Mouse (Mus musculus) testis, postnatal 10 days (tissue): ENCODE measurements around the gene Aldh6a1.

Experiments
- DNase-seq: peaks from one replicate; pipeline ENCODE4 v3.0.0; 2021; ENCODE audit warnings: low spot score

Aldh6a1 gene

GRCm38 (mm10) chr12:84408819-84409507 lies 41.8 kb downstream of the Aldh6a1 start, which contains the start of the genes Entpd5 and Bbof1:
TSS of gene Entpd5 (minus strand) at chr12:84409029.
TSS of gene Bbof1 (plus strand) at chr12:84409071.
- peak; percentile 95 for DNase-seq

DNA sequence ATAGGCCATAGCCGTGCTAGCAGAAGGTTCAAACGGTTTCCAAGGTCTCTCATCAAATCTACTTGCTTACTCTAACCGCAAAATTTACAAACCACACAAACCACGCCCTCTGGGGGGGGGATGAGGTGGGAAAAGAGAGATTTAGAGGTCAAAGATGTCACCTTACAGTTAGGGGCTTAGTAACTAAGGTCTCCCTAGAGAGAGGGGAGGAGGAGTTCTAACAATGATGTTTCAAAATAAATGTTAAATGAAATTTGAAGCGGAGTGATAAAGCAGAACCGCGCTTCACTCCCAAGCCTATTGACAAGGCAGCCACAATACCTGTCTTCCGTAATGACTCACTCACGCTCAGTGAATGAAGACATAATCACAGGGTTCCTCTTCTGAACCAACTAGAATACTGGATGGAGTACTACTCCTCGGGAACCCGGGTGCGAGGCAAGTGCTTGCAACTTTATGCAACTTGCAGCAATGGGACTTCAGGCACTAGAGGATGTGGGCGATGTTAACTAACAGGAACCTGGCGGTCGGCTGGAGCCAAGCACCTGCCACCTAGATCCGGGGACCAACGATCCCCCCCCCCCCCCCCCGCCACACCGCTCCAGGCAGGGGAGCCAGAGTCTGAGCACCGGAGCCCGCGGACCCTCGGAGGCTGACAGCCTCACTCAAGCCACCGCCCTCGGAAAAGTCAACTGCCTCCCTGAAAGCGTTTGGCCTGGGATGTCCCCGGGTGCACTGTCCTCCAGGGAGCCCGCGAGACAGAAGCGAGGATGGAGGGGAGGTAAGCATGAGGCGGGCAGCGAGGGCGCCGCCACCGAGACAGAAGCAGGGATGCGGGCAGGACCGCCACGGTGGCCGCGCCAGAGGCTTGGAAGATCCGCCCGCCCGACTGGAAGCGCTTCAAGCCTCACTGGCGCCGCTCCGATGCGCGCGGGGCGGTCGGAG lies 42.7 kb downstream of the Aldh6a1 start:
- no peak for DNase-seq

DNA sequence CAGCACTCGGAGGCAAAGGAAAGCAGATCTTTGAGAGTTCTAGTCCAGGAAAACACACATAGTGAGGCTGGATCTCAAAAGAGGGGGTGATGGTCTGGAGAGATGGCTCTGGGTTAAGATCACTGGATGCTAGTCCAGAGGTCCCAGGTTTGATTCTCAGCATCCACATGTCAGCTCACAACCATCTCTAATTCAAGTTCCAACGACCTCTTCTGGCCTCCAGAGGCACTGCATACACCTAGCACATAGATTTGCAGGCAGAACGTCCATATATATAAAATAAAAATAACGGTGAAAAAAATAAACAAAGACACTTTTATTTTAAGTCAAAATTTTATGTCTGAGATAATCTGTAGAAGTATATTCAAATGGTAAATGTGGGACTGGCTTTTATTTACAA lies 43.5 kb downstream of the Aldh6a1 start:
- DNase-seq, result no peak

GRCm38 (mm10) chr12:84404541-84404940 lies 46.3 kb downstream of the Aldh6a1 start:
- DNase-seq, result no peak

GRCm38 (mm10) chr12:84402923-84403322 lies 47.9 kb downstream of the Aldh6a1 start:
- DNase-seq, result no peak

- no peak for DNase-seq
Observed at GRCm38 (mm10) chr12:84400653-84401052, 50.2 kb downstream of the Aldh6a1 start.

DNA sequence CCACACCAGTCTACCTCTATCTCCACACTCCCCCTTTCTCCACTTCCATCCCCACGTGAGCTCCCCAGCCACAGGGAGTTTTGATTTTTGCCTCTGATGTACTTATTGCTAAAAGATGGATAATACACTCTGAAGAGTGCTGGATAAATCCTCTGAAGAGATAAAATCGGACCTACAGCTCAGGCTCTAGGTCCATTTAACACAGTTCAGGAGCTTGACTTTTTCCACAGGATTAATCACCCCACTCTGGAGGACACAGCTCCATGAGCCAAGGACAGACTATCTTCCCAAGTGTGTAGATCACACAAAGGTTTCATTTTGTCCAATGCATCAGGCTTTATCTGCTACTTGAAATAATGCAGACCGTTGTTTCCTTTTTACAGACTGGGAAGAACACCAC lies 50.7 kb downstream of the Aldh6a1 start:
- no peak for DNase-seq

- DNase-seq, result no peak
Observed at GRCm38 (mm10) chr12:84399663-84400062, 51.1 kb downstream of the Aldh6a1 start.

DNA sequence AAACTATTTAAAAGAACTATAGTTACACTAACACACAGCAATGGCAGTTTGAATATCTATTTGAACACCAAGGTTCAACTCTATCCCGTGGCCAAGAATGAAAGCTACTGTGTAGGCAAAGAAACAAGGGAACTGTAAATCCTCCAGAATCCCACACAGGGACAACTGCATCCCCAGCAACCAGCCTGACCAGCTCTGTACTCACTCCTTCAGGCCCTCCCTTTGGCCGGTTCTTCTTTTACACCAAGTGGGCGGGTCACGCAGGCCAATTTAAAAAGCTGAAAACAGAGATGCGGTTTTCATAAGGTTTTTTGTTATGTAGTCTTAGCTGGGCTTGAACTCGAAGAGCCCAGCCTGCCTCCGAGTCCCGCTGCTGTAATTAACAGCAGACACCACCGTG lies 51.7 kb downstream of the Aldh6a1 start:
- no peak for DNase-seq

DNA sequence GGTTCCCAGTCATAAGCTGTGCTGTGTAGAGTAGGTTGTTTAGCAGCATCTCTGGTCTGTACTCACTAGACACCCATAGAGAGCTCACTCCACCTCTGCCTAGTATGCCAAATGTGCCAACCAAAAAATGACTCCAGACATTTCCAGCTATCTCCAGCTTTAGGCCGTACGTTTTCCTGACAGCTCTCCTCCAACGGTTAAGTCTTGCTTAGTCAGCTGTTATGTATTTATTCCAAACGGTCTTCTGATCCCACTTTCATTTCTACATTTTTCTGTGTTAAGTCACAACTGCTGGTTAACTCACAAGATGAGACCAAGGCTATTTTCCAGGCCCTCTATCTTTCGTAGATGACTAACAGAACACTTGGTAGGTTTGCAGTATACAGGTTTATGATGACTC lies 52.2 kb downstream of the Aldh6a1 start:
- DNase-seq, result no peak

GRCm38 (mm10) chr12:84397685-84398084 lies 53.1 kb downstream of the Aldh6a1 start:
- DNase-seq, result no peak

DNA sequence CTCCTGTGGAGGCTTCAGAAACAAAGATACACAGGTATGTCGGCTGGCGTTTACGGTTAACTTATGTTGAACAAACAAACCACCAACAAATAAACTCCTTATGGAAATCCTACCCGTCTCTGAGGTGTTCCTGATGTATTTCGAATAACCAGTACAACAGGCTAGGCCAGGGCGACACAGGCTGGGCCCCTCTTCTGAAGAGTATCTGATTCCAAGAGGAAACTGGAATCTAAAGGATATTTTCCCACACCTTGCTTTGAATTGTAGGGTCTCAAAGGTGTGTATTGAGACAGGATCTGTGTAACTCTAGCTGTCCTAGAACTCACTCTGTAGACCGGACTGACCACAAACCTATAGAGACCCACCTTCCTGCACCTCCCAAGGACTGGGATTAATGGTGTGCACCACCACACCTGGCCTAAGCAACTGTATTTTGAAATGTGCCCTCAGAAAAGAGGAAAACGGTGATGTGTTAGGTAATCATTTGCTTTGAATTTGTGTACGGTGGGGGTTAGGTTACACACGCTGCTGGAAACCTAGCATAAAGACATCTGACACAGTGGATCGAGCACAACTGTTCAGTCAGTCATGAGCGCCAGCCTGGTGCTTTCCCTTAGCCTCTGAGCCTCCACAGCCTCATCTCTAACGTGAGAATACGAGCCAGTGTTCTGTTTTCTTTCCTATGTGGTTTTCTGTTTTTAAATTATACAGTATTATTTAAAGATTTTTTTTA lies 53.7 kb downstream of the Aldh6a1 start:
- DNase-seq, result no peak

DNA sequence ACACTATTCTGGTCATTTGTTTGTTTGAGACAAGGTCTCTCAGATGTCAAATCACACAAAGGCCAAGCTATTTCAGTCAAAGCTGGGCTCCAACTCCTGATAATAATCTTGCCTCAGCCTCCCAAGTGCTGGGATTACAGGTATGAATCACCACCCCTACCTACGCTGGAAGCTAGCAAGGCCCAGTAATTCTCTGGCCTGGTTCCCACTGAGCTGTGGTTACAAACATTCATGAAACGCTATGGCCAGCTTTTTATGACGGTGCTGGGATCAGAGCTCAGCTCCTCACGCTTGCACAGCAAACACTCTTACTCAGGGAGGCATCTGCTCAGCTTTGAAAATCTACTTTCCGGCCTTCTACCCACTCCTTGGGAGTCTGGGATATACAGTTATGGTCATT lies 57.0 kb downstream of the Aldh6a1 start:
- DNase-seq, result no peak

DNA sequence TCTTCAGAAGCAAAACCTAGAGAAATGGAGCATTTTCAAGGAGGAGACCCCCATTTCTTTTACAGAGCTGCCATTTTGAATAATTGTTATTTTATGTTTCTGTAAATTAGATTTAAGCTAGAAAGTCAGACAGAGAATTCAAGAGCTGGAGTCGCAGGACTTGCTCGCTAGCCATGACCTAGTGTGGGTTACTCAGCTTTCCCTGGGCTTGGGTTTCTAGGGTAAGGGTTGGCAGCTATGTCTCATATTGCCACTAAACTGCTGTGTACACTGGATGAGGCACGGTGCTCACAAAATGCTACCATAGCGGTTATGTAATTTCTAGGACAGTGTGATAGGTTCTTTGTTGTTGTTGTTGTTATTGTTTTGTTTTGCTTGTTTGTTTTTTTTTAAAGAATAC lies 58.1 kb downstream of the Aldh6a1 start:
- no peak for DNase-seq

- DNase-seq, result no peak
Observed at GRCm38 (mm10) chr12:84390336-84390735, 60.5 kb downstream of the Aldh6a1 start.

DNA sequence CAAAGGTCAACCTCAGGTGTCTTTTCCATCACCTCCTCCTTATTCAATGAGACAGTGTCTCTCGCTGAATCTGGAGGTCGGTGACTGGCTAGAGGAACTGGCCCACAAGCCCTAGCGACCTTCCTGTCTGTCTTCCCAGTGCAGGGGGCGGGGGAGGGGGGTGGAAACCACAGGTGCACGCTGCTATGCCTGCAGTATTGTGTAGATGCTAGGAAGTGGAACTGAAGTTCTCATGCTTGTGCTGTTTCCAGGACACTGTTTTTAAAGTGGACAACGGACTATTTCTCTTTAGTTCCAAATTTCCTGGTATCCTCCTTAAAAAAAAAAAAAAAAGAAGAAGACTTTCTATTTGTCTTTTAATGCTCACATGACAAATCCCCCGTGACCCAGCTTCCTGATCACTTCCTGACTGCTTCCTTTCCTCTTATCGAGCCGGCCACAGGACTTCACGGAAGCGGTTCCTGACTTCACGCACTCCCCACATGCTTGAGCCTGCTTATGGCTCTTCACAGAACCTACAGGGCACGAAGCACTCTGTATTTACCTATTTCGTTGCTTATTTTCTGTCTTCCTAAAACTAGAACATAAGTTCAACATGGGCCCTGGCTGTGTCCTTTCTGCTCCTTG lies 61.9 kb downstream of the Aldh6a1 start:
- DNase-seq, result no peak

DNA sequence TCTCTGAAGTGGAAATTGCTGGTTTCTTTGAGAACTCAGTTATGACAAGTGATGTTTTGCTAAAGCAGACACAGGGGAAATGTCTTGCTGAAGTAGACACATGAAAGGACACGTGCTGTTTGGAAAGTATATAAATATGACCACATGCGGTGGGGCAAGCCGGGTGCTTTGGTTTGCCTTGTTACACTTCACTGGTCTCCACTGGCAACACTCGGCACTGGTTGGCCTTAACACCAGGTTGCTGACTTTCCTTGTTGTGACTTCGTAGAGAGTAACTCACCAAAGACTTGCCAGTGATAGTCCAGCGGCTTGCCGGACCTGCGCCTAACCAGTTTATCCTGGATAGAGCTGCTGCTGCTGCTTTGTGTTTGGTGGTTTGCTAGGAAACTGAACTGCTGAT lies 62.7 kb downstream of the Aldh6a1 start:
- DNase-seq, result no peak

DNA sequence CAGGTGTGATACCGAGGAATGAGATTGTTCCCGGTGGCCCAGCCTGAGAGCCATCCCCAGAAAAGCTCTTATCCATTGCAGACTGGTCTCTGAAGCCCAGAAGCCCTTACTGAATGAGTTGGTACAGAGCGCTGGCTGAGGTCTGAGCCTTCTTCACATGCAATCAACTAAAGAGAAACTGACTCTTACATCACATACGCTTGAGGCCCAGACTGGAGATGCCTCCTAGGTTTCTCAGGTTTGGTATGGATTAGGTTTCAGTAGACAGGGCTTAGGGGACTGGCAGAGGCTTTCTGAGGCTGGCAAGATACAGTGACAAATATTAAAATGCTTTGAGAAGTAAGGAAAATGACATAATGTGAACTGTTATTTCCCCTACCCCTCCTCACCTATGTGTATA lies 65.4 kb downstream of the Aldh6a1 start:
- DNase-seq, result no peak

DNA sequence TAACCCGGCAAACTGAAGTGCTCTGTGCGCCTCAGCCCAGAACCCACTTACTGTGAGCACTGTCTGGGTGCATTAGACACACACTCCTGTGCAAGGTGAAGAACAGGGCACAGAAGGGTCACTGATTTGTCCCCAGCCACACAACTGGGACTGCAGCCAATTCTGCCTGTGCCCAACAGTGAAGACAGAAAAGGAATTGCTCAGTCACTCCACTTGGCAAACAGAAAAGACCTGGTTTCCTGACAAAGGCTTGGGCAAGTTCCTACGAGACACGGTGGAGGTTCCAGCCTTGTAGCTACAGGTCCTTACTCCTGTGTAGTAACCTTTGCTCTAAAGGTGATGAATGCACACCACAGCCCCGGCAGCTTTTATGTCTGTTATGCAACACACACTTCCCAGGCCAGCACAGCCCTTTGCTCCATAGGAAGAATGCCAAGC lies 66.1 kb downstream of the Aldh6a1 start:
- no peak for DNase-seq

GRCm38 (mm10) chr12:84382369-84382768 lies 68.4 kb downstream of the Aldh6a1 start:
- no peak for DNase-seq
